Mouse (Mus musculus): ENCODE measurements around the gene Nrxn1. TPM values are rescaled to one million over a fixed set of nuclear protein-coding genes. Genes with fewer than 3 reads are reported as not detected.

Nrxn1 gene
- total and polyA plus RNA-seq, 3 experiments: not detected

DNA sequence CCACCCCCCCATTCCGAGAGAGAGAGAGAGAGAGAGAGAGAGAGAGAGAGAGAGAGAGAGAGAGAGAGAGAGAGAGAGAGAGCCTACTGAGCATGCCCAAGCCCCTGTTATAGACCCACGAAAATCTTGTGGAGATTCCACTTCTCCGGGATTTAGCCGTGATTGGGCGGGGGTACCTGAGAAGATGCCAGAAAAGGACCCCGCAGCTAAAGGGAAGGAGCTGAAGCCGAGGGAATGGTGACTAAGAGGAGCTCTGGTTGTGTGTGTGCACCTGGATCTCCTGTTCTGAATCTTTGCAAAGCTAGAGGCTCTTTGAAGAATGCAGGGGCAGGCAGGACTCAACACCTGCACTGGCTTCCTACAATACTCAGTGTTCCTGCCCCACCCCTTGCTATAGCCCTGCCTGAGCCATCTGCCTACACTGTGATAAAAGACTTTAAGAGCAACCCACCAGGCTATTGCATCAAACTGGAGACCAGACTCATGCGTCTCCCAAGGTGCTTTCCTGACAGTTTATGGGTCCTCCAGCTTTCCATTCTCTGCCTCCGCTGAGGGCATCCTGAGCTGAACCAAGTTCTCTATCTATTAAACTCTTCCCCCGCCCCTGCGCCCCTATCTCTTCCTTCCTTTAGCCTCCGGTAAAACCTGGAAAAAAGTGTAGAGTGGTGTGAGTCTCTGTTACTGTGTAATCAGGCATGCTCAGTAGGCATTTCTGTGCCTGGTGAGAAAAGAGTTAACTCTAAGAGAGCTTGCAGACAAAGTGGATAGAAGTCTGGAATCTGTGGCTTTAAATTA, 407 bp upstream of the Nrxn1 start:
- dilution Hi-C loops (cut with MboI; ENCODE audit: extremely low pct_ligation_motif_present, extremely low pct_unique_long_range_greater_than_20kb, low sequenced_read_pairs): no loop called here
- Histone ChIP-seq H3K79me2 (replicated peaks; ENCODE audit: control insufficient read depth, extremely low read depth, insufficient read depth, poor library complexity, severe bottlenecking) (no peaks in the 10 kb centered on the region), H3K27ac (ENCODE audit: insufficient read depth, low read depth) (no peak overlapping the region), H3K9me3 (replicated peaks; ENCODE audit: low read length) (peaks cover 33% of the 10 kb centered on the region), H3K27me3 (replicated peaks) (no peaks in the 10 kb centered on the region), H3K36me3 (replicated peaks in 1 of 2; ENCODE audit: control insufficient read depth in 1 of 2, insufficient read depth in 1 of 2, low read length in 1 of 2) (no peaks in the 10 kb centered on the region), H3K4me2 (ENCODE audit: insufficient read depth, low read depth, poor library complexity, severe bottlenecking) (no peak overlapping the region), H3K9ac (ENCODE audit: insufficient read depth, low read depth) (no peak overlapping the region), H3K4me1 (ENCODE audit: control insufficient read depth in 1 of 2, insufficient read depth in 2 of 2) (no peaks in the 10 kb centered on the region), H3K4me3 (replicated peaks in 1 of 3; ENCODE audit: low read depth in 2 of 3, low read length in 2 of 3, poor library complexity in 1 of 3) (no peak overlapping the region)
- DNase-seq (ENCODE audit: extremely low read depth): no peak
- TF ChIP-seq BHLHE40 (IDR thresholded peaks at IDR 0.05; ENCODE audit: low read depth, low read length): no peak
- TF ChIP-seq MEF2A (IDR thresholded peaks at IDR 0.05; ENCODE audit: borderline replicate concordance, low read depth, low read length): no peak
- no peak for TF ChIP-seq TBP (conservative IDR thresholded peaks at IDR 0.05; ENCODE audit: low read depth, low read length)
- TF ChIP-seq TCF12 (IDR thresholded peaks at IDR 0.05; ENCODE audit: low read depth, low read length): no peak
- TF ChIP-seq ZNF384 (IDR thresholded peaks at IDR 0.05; ENCODE audit: low read depth, low read length): no peak
- TF ChIP-seq SIN3A (IDR thresholded peaks at IDR 0.05; ENCODE audit: low read length): no peak
- TF ChIP-seq JUND (conservative IDR thresholded peaks at IDR 0.05; ENCODE audit: low read depth, low read length): no peak
- TF ChIP-seq NRF1 (IDR thresholded peaks at IDR 0.05; ENCODE audit: low read depth, low read length): no peak
- TF ChIP-seq PAX5 (IDR thresholded peaks at IDR 0.05; ENCODE audit: low read length): no peak
- TF ChIP-seq MAFK (IDR thresholded peaks at IDR 0.05; ENCODE audit: insufficient replicate concordance, low read length): no peak
- TF ChIP-seq POLR2A (IDR thresholded peaks at IDR 0.05; ENCODE audit: low read depth, low read length): no peak
- TF ChIP-seq ELF1 (IDR thresholded peaks at IDR 0.05; ENCODE audit: low read depth, low read length): no peak
- no peak for TF ChIP-seq MAX (IDR thresholded peaks at IDR 0.05; ENCODE audit: low read length)
- TF ChIP-seq ZC3H11A (IDR thresholded peaks at IDR 0.05; ENCODE audit: low read depth, low read length): no peak
- in situ Hi-C loops (cut with MboI; ENCODE audit: low pct_ligation_motif_present, low pct_unique_long_range_greater_than_20kb, low sequenced_read_pairs): no loop called here

DNA sequence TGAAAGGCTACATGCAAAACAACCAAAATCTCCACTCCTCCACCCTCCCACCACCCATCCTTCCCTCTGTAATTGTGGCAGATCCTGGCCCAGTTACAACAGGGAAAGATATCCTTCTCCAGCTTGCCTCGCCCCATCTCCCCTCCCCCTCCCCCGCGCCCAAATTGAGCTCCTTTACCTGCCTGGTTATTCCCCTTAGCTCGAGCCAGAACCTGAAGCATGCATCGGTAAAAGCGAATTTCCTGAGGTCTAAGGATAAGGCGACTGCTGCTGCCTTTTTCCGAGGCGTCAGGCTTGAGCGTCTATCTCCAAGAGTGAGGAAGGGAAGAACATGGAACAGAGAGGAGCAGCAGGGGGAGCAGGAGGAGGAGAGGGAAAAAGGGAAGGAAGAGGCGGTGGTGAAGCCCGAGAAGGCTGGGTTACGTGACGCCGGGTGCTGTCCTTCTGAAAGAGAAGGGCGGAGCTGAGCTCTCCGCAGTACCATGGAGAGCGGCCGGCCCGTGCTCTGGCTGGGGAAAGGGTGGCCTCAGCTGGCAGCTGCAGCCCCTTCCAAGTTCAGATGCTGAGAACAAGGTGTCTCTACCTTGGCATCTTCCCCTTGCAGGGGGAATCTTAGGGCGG, 340 bp downstream of the Nrxn1 start:
- no peak for DNase-seq (ENCODE audit: extremely low read depth)
- H3K27ac ChIP-seq (ENCODE audit: insufficient read depth, low read depth): no peak overlapping the region
- H3K27me3 ChIP-seq (replicated peaks): no peaks in the 10 kb centered on the region
- in situ Hi-C loops (cut with MboI; ENCODE audit: low pct_ligation_motif_present, low pct_unique_long_range_greater_than_20kb, low sequenced_read_pairs): no loop called here
- TF ChIP-seq ETS1 (conservative IDR thresholded peaks at IDR 0.05; ENCODE audit: low read depth, low read length) (no peak), ZNF384 (IDR thresholded peaks at IDR 0.05; ENCODE audit: low read depth, low read length) (no peak), NRF1 (IDR thresholded peaks at IDR 0.05; ENCODE audit: low read depth, low read length) (no peak), RAD21 (IDR thresholded peaks at IDR 0.05; ENCODE audit: low read depth, low read length) (no peak), SIN3A (IDR thresholded peaks at IDR 0.05; ENCODE audit: low read length) (no peak), UBTF (IDR thresholded peaks at IDR 0.05; ENCODE audit: low read depth, low read length) (no peak), JUN (IDR thresholded peaks at IDR 0.05; ENCODE audit: insufficient read depth, low read depth, low read length) (no peak), MAFK (IDR thresholded peaks at IDR 0.05; ENCODE audit: insufficient replicate concordance, low read length) (no peak), POLR2AphosphoS2 (IDR thresholded peaks at IDR 0.05; ENCODE audit: low read depth, low read length) (no peak), ELF1 (IDR thresholded peaks at IDR 0.05; ENCODE audit: low read depth, low read length) (no peak), CTCF (conservative IDR thresholded peaks at IDR 0.05 in 1 of 2, IDR thresholded peaks at IDR 0.05 in 1 of 2; ENCODE audit: low read depth in 2 of 2, low read length in 2 of 2) (no peak), EP300 (IDR thresholded peaks at IDR 0.05; ENCODE audit: low read length) (no peak), MXI1 (IDR thresholded peaks at IDR 0.05; ENCODE audit: low read depth, low read length) (no peak), TBP (conservative IDR thresholded peaks at IDR 0.05; ENCODE audit: low read depth, low read length) (no peak), PAX5 (IDR thresholded peaks at IDR 0.05; ENCODE audit: low read length) (no peak), CHD2 (IDR thresholded peaks at IDR 0.05; ENCODE audit: low read length) (no peak), SMC3 (IDR thresholded peaks at IDR 0.05; ENCODE audit: low read depth, low read length) (no peak), IRF4 (IDR thresholded peaks at IDR 0.05; ENCODE audit: low read depth, low read length) (no peak), JUND (conservative IDR thresholded peaks at IDR 0.05; ENCODE audit: low read depth, low read length) (no peak), MAZ (IDR thresholded peaks at IDR 0.05; ENCODE audit: low read depth, low read length) (no peak)
- H3K9me3 ChIP-seq (replicated peaks; ENCODE audit: low read length): peaks cover 41% of the 10 kb centered on the region
- no peak overlapping the region for H3K9ac ChIP-seq (ENCODE audit: insufficient read depth, low read depth)
- no peaks in the 10 kb centered on the region for H3K79me2 ChIP-seq (replicated peaks; ENCODE audit: control insufficient read depth, extremely low read depth, insufficient read depth, poor library complexity, severe bottlenecking)
- no peaks in the 10 kb centered on the region for H3K4me1 ChIP-seq (ENCODE audit: control insufficient read depth in 1 of 2, insufficient read depth in 2 of 2)
- no peak overlapping the region for H3K4me2 ChIP-seq (ENCODE audit: insufficient read depth, low read depth, poor library complexity, severe bottlenecking)
- no peak overlapping the region for H3K4me3 ChIP-seq (replicated peaks in 1 of 3; ENCODE audit: low read depth in 2 of 3, low read length in 2 of 3, poor library complexity in 1 of 3)
- dilution Hi-C loops (cut with MboI; ENCODE audit: extremely low pct_ligation_motif_present, extremely low pct_unique_long_range_greater_than_20kb, low sequenced_read_pairs): no loop called here
- H3K36me3 ChIP-seq (replicated peaks in 1 of 2; ENCODE audit: control insufficient read depth in 1 of 2, insufficient read depth in 1 of 2, low read length in 1 of 2): no peaks in the 10 kb centered on the region
